Mouse (Mus musculus) neutrophil, adult 65 days (primary cell): Measurements from ENCODE around the gene Tmem222. TPM values are rescaled to one million over a fixed set of nuclear protein-coding genes. Genes with fewer than 3 reads are reported as not detected.

ENCODE experiments used
- total RNA-seq: library from RNA; stranded (reverse); gene quantifications from 2 replicates; pipeline ENCODE4 v1.2.4, GENCODE M21; 2023

The Tmem222 gene
- 37.0 and 47.6 TPM in 2 replicates for total RNA-seq

GRCm38 (mm10) chr4:133277104-133278026 lies at the start of gene Tmem222:
TSS of gene Tmem222 (minus strand) at chr4:133277792.

GRCm38 (mm10) chr4:133262882-133263281 lies 14.7 kb downstream of the Tmem222 start, which contains the start of gene Sytl1:
TSS of gene Sytl1 (minus strand) at chr4:133263113.

GRCm38 (mm10) chr4:133240490-133240921 lies 37.1 kb downstream of the Tmem222 start, which contains the start of gene Map3k6:
TSS of gene Map3k6 (plus strand) at chr4:133240818.

Other genes with a start within 250 kb of the Tmem222 start
- 239 and 265 TPM in 2 replicates for gene Wasf2, start 147.3 kb downstream of the Tmem222 start, total RNA-seq
- gene Cd164l2, start 65.7 kb downstream of the Tmem222 start, total RNA-seq: not detected in 2 replicates
- not detected in 2 replicates for gene Gpr3, start 65.3 kb downstream of the Tmem222 start, total RNA-seq
- 3.1 and 5.4 TPM in 2 replicates for gene Map3k6, start 37.0 kb downstream of the Tmem222 start, total RNA-seq
- 41.3 and 43.2 TPM in 2 replicates for gene Sytl1, start 14.7 kb downstream of the Tmem222 start, total RNA-seq
- 64.6 and 69.6 TPM in 2 replicates for gene Wdtc1, start 75.7 kb upstream of the Tmem222 start, total RNA-seq
- 56.1 and 67.3 TPM in 2 replicates for gene Slc9a1, start 91.9 kb upstream of the Tmem222 start, total RNA-seq
- not detected in 2 replicates for gene Tent5b, start 202.3 kb upstream of the Tmem222 start, total RNA-seq
- gene Trnp1, start 220.8 kb upstream of the Tmem222 start, total RNA-seq: not detected in 2 replicates
- not detected in 2 replicates for gene Kdf1, start 241.2 kb upstream of the Tmem222 start, total RNA-seq